Mouse (Mus musculus): Measurements from ENCODE around the gene Adap2. TPM values are rescaled to one million over a fixed set of nuclear protein-coding genes. Genes with fewer than 3 reads are reported as not detected.
"Not testable (repeated sequence)": the region's sequence is repeated elsewhere in the genome, so short reads cannot be mapped to it uniquely, and the experiment has no call there.

Adap2 gene
- total RNA-seq, 4 experiments from 2014 or later: 6.9 to 12.6 (median 9.4) TPM

- no peak for DNase-seq (ENCODE audit: low spot score in 2 of 2)
Measured at GRCm38 (mm10) chr11:80159018-80159417, 5.1 kb downstream of the Adap2 start.

GRCm38 (mm10) chr11:80161041-80161440 is 7.1 kb downstream of the Adap2 start:
- DNase-seq (ENCODE audit: low spot score in 2 of 2): no peak

GRCm38 (mm10) chr11:80163362-80164116 is 9.6 kb downstream of the Adap2 start:
- DNase-seq (ENCODE audit: low spot score in 2 of 2): no peak

- DNase-seq (ENCODE audit: low spot score in 2 of 2): no peak
Measured at GRCm38 (mm10) chr11:80164224-80164623, 10.3 kb downstream of the Adap2 start.

GRCm38 (mm10) chr11:80168121-80168520 is 14.2 kb downstream of the Adap2 start:
- DNase-seq (ENCODE audit: low spot score in 2 of 2): no peak

- no peak for DNase-seq (ENCODE audit: low spot score in 2 of 2)
Measured at GRCm38 (mm10) chr11:80168611-80169249, 14.8 kb downstream of the Adap2 start.

- DNase-seq (ENCODE audit: low spot score in 2 of 2): no peak
Measured at GRCm38 (mm10) chr11:80169629-80170028, 15.7 kb downstream of the Adap2 start.

- no peak for DNase-seq (ENCODE audit: low spot score in 2 of 2)
Measured at GRCm38 (mm10) chr11:80170351-80170750, 16.4 kb downstream of the Adap2 start.

GRCm38 (mm10) chr11:80171884-80172283 is 18.0 kb downstream of the Adap2 start:
- no peak for DNase-seq (ENCODE audit: low spot score in 2 of 2)

GRCm38 (mm10) chr11:80173963-80174670 is 20.2 kb downstream of the Adap2 start:
- no peak for DNase-seq (ENCODE audit: low spot score in 2 of 2)

GRCm38 (mm10) chr11:80176911-80177895 is 23.3 kb downstream of the Adap2 start:
- no peak for DNase-seq (ENCODE audit: low spot score in 2 of 2)

GRCm38 (mm10) chr11:80178316-80178715 is 24.4 kb downstream of the Adap2 start:
- no peak for DNase-seq (ENCODE audit: low spot score in 2 of 2)

- no peak for DNase-seq (ENCODE audit: low spot score in 2 of 2)
Measured at GRCm38 (mm10) chr11:80181021-80181749, 27.3 kb downstream of the Adap2 start.

GRCm38 (mm10) chr11:80183054-80183704 is 29.3 kb downstream of the Adap2 start:
- DNase-seq (ENCODE audit: low spot score in 2 of 2): not testable (repeated sequence)

- peak; percentile 57 to 77 for DNase-seq (ENCODE audit: low spot score in 2 of 2)
Measured at GRCm38 (mm10) chr11:80183705-80184255, 29.9 kb downstream of the Adap2 start, which contains the start of gene Rnf135. Rnf135 (plus strand) TSS chr11:80183851.

GRCm38 (mm10) chr11:80184531-80185071 is 30.7 kb downstream of the Adap2 start:
- no peak for DNase-seq (ENCODE audit: low spot score in 2 of 2)

GRCm38 (mm10) chr11:80185441-80185976 is 31.6 kb downstream of the Adap2 start:
- DNase-seq (ENCODE audit: low spot score in 2 of 2): not testable (repeated sequence)

- no peak for DNase-seq (ENCODE audit: low spot score in 2 of 2)
Measured at GRCm38 (mm10) chr11:80190280-80190679, 36.4 kb downstream of the Adap2 start.

GRCm38 (mm10) chr11:80193827-80194226 is 39.9 kb downstream of the Adap2 start:
- no peak for DNase-seq (ENCODE audit: low spot score in 2 of 2)
